Mouse (Mus musculus) cortical plate, adult 2 months (tissue): Measurements from ENCODE around the gene Cenpa. TPM values are rescaled to one million over a fixed set of nuclear protein-coding genes. Genes with fewer than 3 reads are reported as not detected.

Experiments used
- H3K27ac ChIP-seq: fragments of 200-500 bp; 2 replicates; pipeline ENCODE4 v1.5.1; 2012; ENCODE audit warnings: low read length, control low read depth, inconsistent platforms; ENCODE audit not compliant: insufficient read depth
- H3K4me1 ChIP-seq: fragments of 200-500 bp; 2 replicates; pipeline ENCODE4 v1.6.1; 2011; ENCODE audit warnings: low read length; ENCODE audit not compliant: control insufficient read depth, insufficient read depth
- H3K4me3 ChIP-seq: fragments of 200-500 bp; 2 replicates; pipeline ENCODE4 v1.5.1; 2011; ENCODE audit warnings: mild to moderate bottlenecking, low read length, control low read depth; ENCODE audit not compliant: insufficient read depth
- CTCF ChIP-seq: fragments of 200-500 bp; IDR thresholded peaks from 2 replicates; pipeline ENCODE4 v1.5.1; 2011; ENCODE audit warnings: mild to moderate bottlenecking, control low read depth, low read length; ENCODE audit not compliant: insufficient read depth; ENCODE audit errors: extremely low read depth
- POLR2A ChIP-seq: fragments of 200-500 bp; IDR thresholded peaks from 2 replicates; pipeline ENCODE4 v1.6.1; 2011; ENCODE audit warnings: mild to moderate bottlenecking, low read length, control low read depth; ENCODE audit not compliant: insufficient read depth; ENCODE audit errors: extremely low read depth
- polyA plus RNA-seq: library from polyadenylated mRNA; depleted of rRNA; stranded (reverse); fragments of >200 nt; gene quantifications from 2 replicates; pipeline ENCODE4 v1.2.3, GENCODE M21; 2012

Cenpa gene
- polyA plus RNA-seq, 1 experiment, result 7.1 TPM

- TF ChIP-seq POLR2A (no peak), CTCF (no peak)
- no peak overlapping the region for H3K27ac ChIP-seq
- H3K4me1 ChIP-seq, result peaks cover 3% of the 10 kb centered on the region; the same call in 1 of the 2 replicates
- no peak overlapping the region for H3K4me3 ChIP-seq
Observed at GRCm38 (mm10) chr5:30623380-30623779, 43.2 kb upstream of the Cenpa start.

GRCm38 (mm10) chr5:30624311-30624710 lies 42.3 kb upstream of the Cenpa start:
- Histone ChIP-seq H3K4me3 (no peak overlapping the region), H3K4me1 (peaks cover 3% of the 10 kb centered on the region; the same call in 1 of the 2 replicates), H3K27ac (no peak overlapping the region)
- TF ChIP-seq POLR2A (no peak), CTCF (no peak)

GRCm38 (mm10) chr5:30624908-30625307 lies 41.7 kb upstream of the Cenpa start:
- peaks cover 3% of the 10 kb centered on the region for H3K4me1 ChIP-seq
- no peak overlapping the region for H3K4me3 ChIP-seq
- no peak for TF ChIP-seq CTCF
- TF ChIP-seq POLR2A, result no peak
- H3K27ac ChIP-seq, result no peak overlapping the region

GRCm38 (mm10) chr5:30625379-30625778 lies 41.2 kb upstream of the Cenpa start:
- Histone ChIP-seq H3K4me1 (peaks cover 3% of the 10 kb centered on the region), H3K27ac (no peak overlapping the region), H3K4me3 (no peak overlapping the region)
- TF ChIP-seq POLR2A (no peak), CTCF (no peak)

GRCm38 (mm10) chr5:30626331-30627105 lies 40.1 kb upstream of the Cenpa start:
- H3K4me3 ChIP-seq, result no peak overlapping the region
- TF ChIP-seq POLR2A (no peak), CTCF (no peak)

GRCm38 (mm10) chr5:30628511-30628910 lies 38.1 kb upstream of the Cenpa start:
- no peak overlapping the region for H3K27ac ChIP-seq
- TF ChIP-seq CTCF, result no peak
- TF ChIP-seq POLR2A, result no peak
- peaks cover 2% of the 10 kb centered on the region for H3K4me1 ChIP-seq
- H3K4me3 ChIP-seq, result no peak overlapping the region

More at GRCm38 (mm10) chr5:30626331-30627105, 40.1 kb upstream of the Cenpa start:
- Histone ChIP-seq H3K27ac (no peak overlapping the region), H3K4me1 (peaks cover 6% of the 10 kb centered on the region)

GRCm38 (mm10) chr5:30630401-30630800 lies 36.2 kb upstream of the Cenpa start:
- Histone ChIP-seq H3K27ac (no peak overlapping the region), H3K4me1 (peaks cover 2% of the 10 kb centered on the region), H3K4me3 (no peak overlapping the region)
- TF ChIP-seq CTCF, result no peak
- TF ChIP-seq POLR2A, result 0 out of 2 replicates have a peak, but pooled peaks have one; percentile 17

- peaks cover 2% of the 10 kb centered on the region for H3K4me1 ChIP-seq
- no peak overlapping the region for H3K4me3 ChIP-seq
- TF ChIP-seq CTCF, result no peak
- TF ChIP-seq POLR2A, result no peak
- H3K27ac ChIP-seq, result no peak overlapping the region
Observed at GRCm38 (mm10) chr5:30632134-30632533, 34.4 kb upstream of the Cenpa start.

- TF ChIP-seq CTCF (no peak), POLR2A (no peak)
- no peak overlapping the region for H3K4me3 ChIP-seq
- H3K27ac ChIP-seq, result no peak overlapping the region
- H3K4me1 ChIP-seq, result no peaks in the 10 kb centered on the region
Observed at GRCm38 (mm10) chr5:30636994-30637393, 29.6 kb upstream of the Cenpa start.

- TF ChIP-seq CTCF, result peak; percentile 77
- no peak for TF ChIP-seq POLR2A
Observed at GRCm38 (mm10) chr5:30638041-30638440, 28.5 kb upstream of the Cenpa start.

More at GRCm38 (mm10) chr5:30638041-30638440, 28.5 kb upstream of the Cenpa start:
- H3K4me1 ChIP-seq, result no peaks in the 10 kb centered on the region
- H3K27ac ChIP-seq, result no peak overlapping the region
- H3K4me3 ChIP-seq, result no peak overlapping the region
